ENCODE assay signal across 9 mouse cellular contexts in genomic region chr1:160410822-160411221, GRCm38 (mm10).
DNase-seq lines count a peak whose midpoint lies in the region; ATAC-seq and TF ChIP-seq lines count a peak whose summit lies in the region.
"Had no signal": no experiment of that assay in that cellular context is flagged by ENCODE, and none has a peak within 500 bp of the region (broad histone marks: within the 10 kb centered on the region; RNA-seq: fewer than 3 reads in every experiment).

No protein-coding gene starts in this region.

- intact Hi-C loops in gastrocnemius, postnatal 14 days (cut with DNase I; ENCODE audit: low total_unique reads) = no loop called here

- no peak overlapping the region for H3K27ac ChIP-seq in embryonic facial prominence, embryonic 11.5 days (replicated peaks; ENCODE audit: low read depth, low read length)
- no peak overlapping the region for H3K27ac ChIP-seq in embryonic facial prominence, embryonic 10.5 days (replicated peaks)
- H3K27ac ChIP-seq in lung, embryonic 14.5 days (ENCODE audit: low read depth) = no peak overlapping the region
- H3K27ac ChIP-seq: neural tube, embryonic 13.5 days had no signal

- H3K4me3 ChIP-seq in embryonic facial prominence, embryonic 11.5 days (ENCODE audit: low read depth, low read length) = no peak overlapping the region
- no peak overlapping the region for H3K4me3 ChIP-seq in embryonic facial prominence, embryonic 10.5 days
- no peak overlapping the region for H3K4me3 ChIP-seq in lung, embryonic 14.5 days (ENCODE audit: low read depth, low read length)
- H3K4me3 ChIP-seq: neural tube, embryonic 13.5 days had no signal

- TF ChIP-seq CTCF in lung, embryonic 14.5 days (IDR thresholded peaks at IDR 0.05; ENCODE audit: low read depth) = peak; percentile 44; the same call in 1 of the 2 replicates

- no peaks in the 10 kb centered on the region for H3K27me3 ChIP-seq in embryonic facial prominence, embryonic 11.5 days (ENCODE audit: control insufficient read depth, insufficient read depth, low read length)
- no peaks in the 10 kb centered on the region for H3K27me3 ChIP-seq in embryonic facial prominence, embryonic 10.5 days (replicated peaks; ENCODE audit: low read depth, poor library complexity, severe bottlenecking)
- H3K27me3 ChIP-seq in lung, embryonic 14.5 days (ENCODE audit: insufficient read depth, low read length) = no peaks in the 10 kb centered on the region
- H3K27me3 ChIP-seq: neural tube, embryonic 13.5 days had no signal

- no peaks in the 10 kb centered on the region for H3K4me1 ChIP-seq in embryonic facial prominence, embryonic 11.5 days (ENCODE audit: control insufficient read depth, insufficient read depth, low read length)
- peaks cover 11% of the 10 kb centered on the region; the same call in 1 of the 2 replicates for H3K4me1 ChIP-seq in embryonic facial prominence, embryonic 10.5 days
- H3K4me1 ChIP-seq in lung, embryonic 14.5 days (ENCODE audit: insufficient read depth) = no peaks in the 10 kb centered on the region
- H3K4me1 ChIP-seq: neural tube, embryonic 13.5 days had no signal

- no peak overlapping the region for H3K9ac ChIP-seq in embryonic facial prominence, embryonic 11.5 days (replicated peaks; ENCODE audit: low read length)
- H3K9ac ChIP-seq in lung, embryonic 14.5 days = no peak overlapping the region
- H3K9ac ChIP-seq: neural tube, embryonic 13.5 days had no signal

- no peaks in the 10 kb centered on the region for H3K36me3 ChIP-seq in embryonic facial prominence, embryonic 11.5 days (replicated peaks; ENCODE audit: control insufficient read depth, insufficient read depth, low read depth, low read length)
- H3K36me3 ChIP-seq in embryonic facial prominence, embryonic 10.5 days (replicated peaks) = no peaks in the 10 kb centered on the region
- no peaks in the 10 kb centered on the region for H3K36me3 ChIP-seq in lung, embryonic 14.5 days (ENCODE audit: insufficient read depth)
- H3K36me3 ChIP-seq: neural tube, embryonic 13.5 days had no signal

- ATAC-seq in embryonic facial prominence, embryonic 11.5 days (replicated peaks; ENCODE audit: insufficient number of reproducible peaks, low FRiP score, low TSS enrichment, low read depth) = no peak
- peak; percentile 11; the same call in 1 of the 2 replicates for ATAC-seq in lung, embryonic 14.5 days (ENCODE audit: insufficient read depth)

- 50% methylated on average over 5 of the region's 5 CpGs for WGBS in embryonic facial prominence, embryonic 11.5 days
- WGBS in embryonic facial prominence, embryonic 10.5 days = 50% methylated on average over 5 of the region's 5 CpGs
- 25% methylated on average over 5 of the region's 5 CpGs for WGBS in lung, embryonic 14.5 days

- H3K4me2 ChIP-seq in embryonic facial prominence, embryonic 11.5 days (ENCODE audit: low read depth, low read length) = no peak overlapping the region
- H3K4me2 ChIP-seq in lung, embryonic 14.5 days = no peak overlapping the region
- H3K4me2 ChIP-seq: neural tube, embryonic 13.5 days had no signal

- DNase-seq in embryonic facial prominence, embryonic 11.5 days (ENCODE audit: low spot score) = peak; percentile 26
- no peak for DNase-seq in embryonic facial prominence, embryonic 10.5 days (ENCODE audit: low spot score)
- DNase-seq in lung, embryonic 14.5 days = peak; percentile 65
- DNase-seq in lung, postnatal 25 days (ENCODE audit: low spot score) = no peak
- peak; percentile 33 for DNase-seq in embryo, embryonic 11 days
- DNase-seq in retina, postnatal 7 days (ENCODE audit: low read depth, low spot score) = peak; percentile 11
- no peak for DNase-seq in gastrocnemius, postnatal 14 days
- DNase-seq in heart, adult 11 months = no peak

- H3K9me3 ChIP-seq in embryonic facial prominence, embryonic 11.5 days (replicated peaks; ENCODE audit: control insufficient read depth, low read length) = no peaks in the 10 kb centered on the region
- H3K9me3 ChIP-seq in embryonic facial prominence, embryonic 10.5 days = no peaks in the 10 kb centered on the region
- H3K9me3 ChIP-seq in lung, embryonic 14.5 days (ENCODE audit: low read depth, low read length) = no peaks in the 10 kb centered on the region
- H3K9me3 ChIP-seq: neural tube, embryonic 13.5 days had no signal

Comparison
In these comparisons a context has a peak if more than half of its experiments do, and no peak if none do; other contexts are left out.
1. DNase-seq: peak in embryonic facial prominence, embryonic 11.5 days (single experiment), lung, embryonic 14.5 days (single experiment), embryo, embryonic 11 days (single experiment) and retina, postnatal 7 days (single experiment); none in embryonic facial prominence, embryonic 10.5 days (single experiment), lung, postnatal 25 days (single experiment), gastrocnemius, postnatal 14 days (single experiment) and heart, adult 11 months (single experiment).